Mouse (Mus musculus): ENCODE results near the gene Map3k5. TPM values are rescaled to one million over a fixed set of nuclear protein-coding genes. Genes with fewer than 3 reads are reported as not detected.

Map3k5 gene
- total and polyA plus RNA-seq, 3 experiments = 15.8 to 31.0 (median 27.6) TPM

DNA sequence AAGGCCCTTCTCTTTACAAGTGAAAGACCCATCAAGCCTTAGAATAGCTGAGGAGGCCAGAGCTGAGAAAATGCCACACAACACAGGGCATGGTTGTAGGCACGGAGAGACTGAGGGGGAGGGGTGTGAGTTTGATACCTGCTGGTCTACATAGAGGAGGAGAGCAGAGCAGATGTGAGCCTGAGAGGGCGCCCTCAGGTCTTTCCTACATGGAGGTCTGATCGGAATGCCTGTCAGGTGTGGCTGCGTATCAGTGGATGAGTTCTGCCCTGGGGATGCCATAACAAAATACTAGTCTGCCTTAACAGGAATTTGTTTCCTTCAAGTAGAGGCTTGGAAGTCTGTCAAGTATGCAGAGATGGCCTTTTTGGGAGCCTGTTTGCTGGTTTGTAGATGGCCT lies 251.0 kb downstream of the Map3k5 start:
- no peaks in the 10 kb centered on the region for H3K36me3 ChIP-seq (replicated peaks in 1 of 2; ENCODE audit: control insufficient read depth in 1 of 2, insufficient read depth in 1 of 2, low read length in 1 of 2)
- peaks cover 0 to 22% of the 10 kb centered on the region in 2 experiments; a peak in 2 of 4 replicates for H3K4me1 ChIP-seq (ENCODE audit: control insufficient read depth in 1 of 2, insufficient read depth in 2 of 2)
- TF ChIP-seq USF1 (IDR thresholded peaks at IDR 0.05; ENCODE audit: low read depth, low read length) = no peak
- TF ChIP-seq EP300 (IDR thresholded peaks at IDR 0.05; ENCODE audit: low read length) = no peak
- H3K27ac ChIP-seq (ENCODE audit: insufficient read depth, low read depth) = no peak overlapping the region
- H3K27me3 ChIP-seq (replicated peaks) = no peaks in the 10 kb centered on the region
- no peak overlapping the region for H3K9ac ChIP-seq (ENCODE audit: insufficient read depth, low read depth)
- H3K4me2 ChIP-seq (ENCODE audit: insufficient read depth, low read depth, poor library complexity, severe bottlenecking) = no peak overlapping the region
- no peaks in the 10 kb centered on the region for H3K9me3 ChIP-seq (replicated peaks; ENCODE audit: low read length)
- dilution Hi-C loops (cut with MboI; ENCODE audit: extremely low pct_ligation_motif_present, extremely low pct_unique_long_range_greater_than_20kb, low sequenced_read_pairs) (no loop called here), in situ Hi-C loops (cut with MboI; ENCODE audit: low pct_ligation_motif_present, low pct_unique_long_range_greater_than_20kb, low sequenced_read_pairs) (no loop called here)
- no peaks in the 10 kb centered on the region for H3K79me2 ChIP-seq (replicated peaks; ENCODE audit: control insufficient read depth, extremely low read depth, insufficient read depth, poor library complexity, severe bottlenecking)
- no peak for DNase-seq (ENCODE audit: extremely low read depth)
- no peak overlapping the region for H3K4me3 ChIP-seq (replicated peaks in 1 of 3; ENCODE audit: low read depth in 2 of 3, low read length in 2 of 3, poor library complexity in 1 of 3)

GRCm38 (mm10) chr10:20185806-20186205 lies 251.5 kb downstream of the Map3k5 start:
- no peak overlapping the region for H3K9ac ChIP-seq (ENCODE audit: insufficient read depth, low read depth)
- no peaks in the 10 kb centered on the region for H3K9me3 ChIP-seq (replicated peaks; ENCODE audit: low read length)
- no peaks in the 10 kb centered on the region for H3K36me3 ChIP-seq (replicated peaks in 1 of 2; ENCODE audit: control insufficient read depth in 1 of 2, insufficient read depth in 1 of 2, low read length in 1 of 2)
- no peak overlapping the region for H3K4me2 ChIP-seq (ENCODE audit: insufficient read depth, low read depth, poor library complexity, severe bottlenecking)
- TF ChIP-seq ETS1 (conservative IDR thresholded peaks at IDR 0.05; ENCODE audit: low read depth, low read length) (no peak), SMC3 (IDR thresholded peaks at IDR 0.05; ENCODE audit: low read depth, low read length) (no peak), MXI1 (IDR thresholded peaks at IDR 0.05; ENCODE audit: low read depth, low read length) (no peak), POLR2A (IDR thresholded peaks at IDR 0.05; ENCODE audit: low read depth, low read length) (no peak), RCOR1 (conservative IDR thresholded peaks at IDR 0.05; ENCODE audit: low read depth, low read length) (no peak), ELF1 (IDR thresholded peaks at IDR 0.05; ENCODE audit: low read depth, low read length) (no peak)
- H3K79me2 ChIP-seq (replicated peaks; ENCODE audit: control insufficient read depth, extremely low read depth, insufficient read depth, poor library complexity, severe bottlenecking) = no peaks in the 10 kb centered on the region
- DNase-seq (ENCODE audit: extremely low read depth) = no peak
- dilution Hi-C loops (cut with MboI; ENCODE audit: extremely low pct_ligation_motif_present, extremely low pct_unique_long_range_greater_than_20kb, low sequenced_read_pairs) (no loop called here), in situ Hi-C loops (cut with MboI; ENCODE audit: low pct_ligation_motif_present, low pct_unique_long_range_greater_than_20kb, low sequenced_read_pairs) (no loop called here)
- H3K4me3 ChIP-seq (replicated peaks in 1 of 3; ENCODE audit: low read depth in 2 of 3, low read length in 2 of 3, poor library complexity in 1 of 3) = no peak overlapping the region
- peaks cover 0 to 22% of the 10 kb centered on the region in 2 experiments; a peak in 2 of 4 replicates for H3K4me1 ChIP-seq (ENCODE audit: control insufficient read depth in 1 of 2, insufficient read depth in 2 of 2)
- no peak overlapping the region for H3K27ac ChIP-seq (ENCODE audit: insufficient read depth, low read depth)
- no peaks in the 10 kb centered on the region for H3K27me3 ChIP-seq (replicated peaks)

DNA sequence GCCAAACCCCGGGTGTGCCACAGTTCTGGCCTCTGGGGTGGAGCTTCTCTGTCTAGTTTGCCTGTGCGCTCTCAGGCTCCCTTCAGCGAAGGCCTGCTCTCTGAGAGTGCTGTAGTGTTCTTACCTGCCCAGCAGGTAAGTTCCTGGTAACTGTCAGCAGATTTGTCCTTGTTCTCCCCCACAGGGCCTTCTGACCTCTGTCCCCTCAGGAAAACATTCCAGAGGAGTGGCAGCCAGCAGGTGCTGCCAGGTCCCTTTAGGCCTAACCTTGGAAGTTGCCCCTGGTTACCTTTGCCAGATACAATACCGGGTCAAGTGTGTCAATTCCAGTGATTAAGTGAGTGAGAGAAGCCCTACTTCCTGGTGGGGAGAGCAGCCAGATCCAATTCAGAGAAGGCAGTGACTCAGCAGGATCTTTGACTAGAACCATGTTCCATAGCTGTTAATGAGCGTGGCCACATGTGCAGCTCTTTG lies 252.6 kb downstream of the Map3k5 start:
- Histone ChIP-seq H3K4me1 (ENCODE audit: control insufficient read depth in 1 of 2, insufficient read depth in 2 of 2) (peaks cover 0 to 19% of the 10 kb centered on the region in 2 experiments; a peak in 2 of 4 replicates), H3K27me3 (replicated peaks) (no peaks in the 10 kb centered on the region), H3K9me3 (replicated peaks; ENCODE audit: low read length) (no peaks in the 10 kb centered on the region), H3K79me2 (replicated peaks; ENCODE audit: control insufficient read depth, extremely low read depth, insufficient read depth, poor library complexity, severe bottlenecking) (no peaks in the 10 kb centered on the region), H3K4me3 (replicated peaks in 1 of 3; ENCODE audit: low read depth in 2 of 3, low read length in 2 of 3, poor library complexity in 1 of 3) (no peak overlapping the region), H3K36me3 (replicated peaks in 1 of 2; ENCODE audit: control insufficient read depth in 1 of 2, insufficient read depth in 1 of 2, low read length in 1 of 2) (no peaks in the 10 kb centered on the region), H3K27ac (ENCODE audit: insufficient read depth, low read depth) (no peak overlapping the region), H3K4me2 (ENCODE audit: insufficient read depth, low read depth, poor library complexity, severe bottlenecking) (no peak overlapping the region), H3K9ac (ENCODE audit: insufficient read depth, low read depth) (no peak overlapping the region)
- no peak for DNase-seq (ENCODE audit: extremely low read depth)
- in situ Hi-C loops (cut with MboI; ENCODE audit: low pct_ligation_motif_present, low pct_unique_long_range_greater_than_20kb, low sequenced_read_pairs) (no loop called here), dilution Hi-C loops (cut with MboI; ENCODE audit: extremely low pct_ligation_motif_present, extremely low pct_unique_long_range_greater_than_20kb, low sequenced_read_pairs) (no loop called here)
- TF ChIP-seq IRF4 (IDR thresholded peaks at IDR 0.05; ENCODE audit: low read depth, low read length) = no peak
- TF ChIP-seq RCOR1 (conservative IDR thresholded peaks at IDR 0.05; ENCODE audit: low read depth, low read length) = no peak
- no peak for TF ChIP-seq POLR2A (IDR thresholded peaks at IDR 0.05; ENCODE audit: low read depth, low read length)
- TF ChIP-seq CTCF (conservative IDR thresholded peaks at IDR 0.05 in 1 of 2, IDR thresholded peaks at IDR 0.05 in 1 of 2; ENCODE audit: low read depth in 2 of 2, low read length in 2 of 2) = no peak
- TF ChIP-seq ELF1 (IDR thresholded peaks at IDR 0.05; ENCODE audit: low read depth, low read length) = no peak

All from CH12.LX (cell line).